Mouse (Mus musculus) erythroblast, embryonic 14.5 days (primary cell): ENCODE measurements around the gene Fancc.

ENCODE experiments used
- GATA1 ChIP-seq: IDR thresholded peaks from 2 replicates; pipeline ENCODE4 v1.6.1; 2012; ENCODE audit warnings: low read length, inconsistent platforms, mixed read lengths
- TAL1 ChIP-seq: IDR thresholded peaks from 3 replicates; pipeline ENCODE4 v1.6.1; 2012; ENCODE audit warnings: low read length, inconsistent platforms, mixed read lengths

- TF ChIP-seq GATA1, result no peak
- TF ChIP-seq TAL1, result no peak
These were observed 19.5 kb upstream of the Fancc start for GRCm38 (mm10) chr13:63516535-63516934.
